ENCODE assay signal across 18 mouse cellular contexts in genomic region chr2:137262911-137263310, GRCm38 (mm10).
DNase-seq lines count a peak whose midpoint lies in the region; ATAC-seq and TF ChIP-seq lines count a peak whose summit lies in the region.
"Had no signal": no experiment of that assay in that cellular context is flagged by ENCODE, and none has a peak within 500 bp of the region (broad histone marks: within the 10 kb centered on the region; RNA-seq: fewer than 3 reads in every experiment).

No protein-coding gene starts in this region.

- DNase-seq in heart, adult 11 months, result peak; percentile 94
- peak; percentile 5 for DNase-seq in urinary bladder, postnatal 14 days (ENCODE audit: low spot score)
- no peak for DNase-seq in urinary bladder, postnatal 4 days (ENCODE audit: low spot score in 2 of 2)
- peak; percentile 16 to 28 for DNase-seq in gastrocnemius, postnatal 36 days
- no peak for DNase-seq in stomach, postnatal 0 days (ENCODE audit: low spot score)
- DNase-seq: cerebellum, adult 8-10 months; retina, postnatal 1 day had no signal

- H3K4me3 ChIP-seq in heart, embryonic 11.5 days (ENCODE audit: low read depth, low read length), result no peak overlapping the region
- H3K4me3 ChIP-seq in intestine, embryonic 15.5 days (replicated peaks), result no peak overlapping the region
- H3K4me3 ChIP-seq in stomach, postnatal 0 days (ENCODE audit: low read depth, low read length), result no peak overlapping the region
- H3K4me3 ChIP-seq: erythroblast, embryonic 14.5 days; hindbrain, embryonic 15.5 days; midbrain, embryonic 10.5 days had no signal

- H3K27ac ChIP-seq in heart, embryonic 11.5 days (ENCODE audit: low read depth, low read length), result no peak overlapping the region
- H3K27ac ChIP-seq in intestine, embryonic 15.5 days, result no peak overlapping the region
- H3K27ac ChIP-seq in stomach, postnatal 0 days (replicated peaks), result no peak overlapping the region
- H3K27ac ChIP-seq: hindbrain, embryonic 15.5 days; macrophage; midbrain, embryonic 10.5 days had no signal

- no peaks in the 10 kb centered on the region for H3K27me3 ChIP-seq in heart, embryonic 11.5 days (ENCODE audit: control insufficient read depth, insufficient read depth, low read length)
- no peaks in the 10 kb centered on the region for H3K27me3 ChIP-seq in intestine, embryonic 15.5 days (replicated peaks)
- H3K27me3 ChIP-seq in stomach, postnatal 0 days (ENCODE audit: control insufficient read depth, insufficient read depth, low read length), result no peaks in the 10 kb centered on the region
- H3K27me3 ChIP-seq: CH12.LX; hindbrain, embryonic 15.5 days had no signal

- H3K4me1 ChIP-seq in heart, embryonic 11.5 days (ENCODE audit: control insufficient read depth, insufficient read depth, low read length), result no peaks in the 10 kb centered on the region
- no peaks in the 10 kb centered on the region for H3K4me1 ChIP-seq in intestine, embryonic 15.5 days (replicated peaks)
- H3K4me1 ChIP-seq in stomach, postnatal 0 days (replicated peaks; ENCODE audit: control insufficient read depth, insufficient read depth), result no peaks in the 10 kb centered on the region
- H3K4me1 ChIP-seq: hindbrain, embryonic 15.5 days; midbrain, embryonic 10.5 days had no signal

- no peak overlapping the region for H3K4me2 ChIP-seq in heart, embryonic 11.5 days
- H3K4me2 ChIP-seq in intestine, embryonic 15.5 days (replicated peaks), result no peak overlapping the region
- no peak overlapping the region for H3K4me2 ChIP-seq in stomach, postnatal 0 days (replicated peaks; ENCODE audit: low read depth)
- H3K4me2 ChIP-seq: hindbrain, embryonic 15.5 days; liver, embryonic 11.5 days had no signal

- no peaks in the 10 kb centered on the region for H3K9me3 ChIP-seq in heart, embryonic 11.5 days (replicated peaks; ENCODE audit: control insufficient read depth, low read length)
- no peaks in the 10 kb centered on the region for H3K9me3 ChIP-seq in intestine, embryonic 15.5 days
- H3K9me3 ChIP-seq in stomach, postnatal 0 days (ENCODE audit: control insufficient read depth, low read length), result no peaks in the 10 kb centered on the region
- H3K9me3 ChIP-seq: hindbrain, embryonic 15.5 days; midbrain, embryonic 10.5 days had no signal

- no peak for TF ChIP-seq CTCF in stomach, postnatal 0 days (IDR thresholded peaks at IDR 0.05; ENCODE audit: low read depth)

- 72% methylated on average over 2 of the region's 2 CpGs for whole genome bisulfite sequencing in heart, embryonic 11.5 days (ENCODE audit: insufficient replicate concordance)
- WGBS in intestine, embryonic 15.5 days, result 83% methylated on average over 2 of the region's 2 CpGs
- WGBS in stomach, postnatal 0 days, result 82% methylated on average over 2 of the region's 2 CpGs

- H3K36me3 ChIP-seq in heart, embryonic 11.5 days (ENCODE audit: control insufficient read depth, insufficient read depth, low read length), result no peaks in the 10 kb centered on the region
- no peaks in the 10 kb centered on the region for H3K36me3 ChIP-seq in intestine, embryonic 15.5 days
- no peaks in the 10 kb centered on the region for H3K36me3 ChIP-seq in stomach, postnatal 0 days (ENCODE audit: control insufficient read depth, insufficient read depth, low read length)
- H3K36me3 ChIP-seq: hindbrain, embryonic 15.5 days; midbrain, embryonic 10.5 days had no signal

- intact Hi-C loops in gastrocnemius, postnatal 36 days (cut with DNase I), result no loop called here

- ATAC-seq in heart, embryonic 11.5 days (replicated peaks; ENCODE audit: insufficient number of reproducible peaks, low FRiP score, low TSS enrichment), result no peak
- no peak for ATAC-seq in cerebellum, adult (ENCODE audit: insufficient number of reproducible peaks, low FRiP score, low TSS enrichment)
- ATAC-seq in intestine, embryonic 15.5 days, result no peak
- no peak for ATAC-seq in stomach, postnatal 0 days (ENCODE audit: low FRiP score, low TSS enrichment)
- ATAC-seq: forebrain, embryonic 16.5 days; intestine, embryonic 16.5 days had no signal

- H3K9ac ChIP-seq in heart, embryonic 11.5 days (ENCODE audit: low read depth, low read length), result no peak overlapping the region
- H3K9ac ChIP-seq in intestine, embryonic 15.5 days, result no peak overlapping the region
- H3K9ac ChIP-seq in stomach, postnatal 0 days (ENCODE audit: low read length), result no peak overlapping the region
- H3K9ac ChIP-seq: hindbrain, embryonic 15.5 days had no signal

- TF ChIP-seq EP300 in stomach, postnatal 0 days (optimal IDR thresholded peaks at IDR 0.05), result no peak

Comparison
In these comparisons a context has a peak if more than half of its experiments do, and no peak if none do; other contexts are left out.
1. DNase-seq: peak in heart, adult 11 months (single experiment), urinary bladder, postnatal 14 days (single experiment) and gastrocnemius, postnatal 36 days (2 of 2); none in urinary bladder, postnatal 4 days (0 of 2) and stomach, postnatal 0 days (single experiment).